Mouse (Mus musculus) urinary bladder, postnatal 14 days (tissue): ENCODE data around the gene Cir1.

ENCODE experiments used
- DNase-seq: peaks from one replicate; pipeline ENCODE4 v3.0.0; 2021; ENCODE audit warnings: low spot score

The Cir1 gene

GRCm38 (mm10) chr2:73301979-73302378 lies 10.5 kb downstream of the Cir1 start:
- no peak for DNase-seq

DNA sequence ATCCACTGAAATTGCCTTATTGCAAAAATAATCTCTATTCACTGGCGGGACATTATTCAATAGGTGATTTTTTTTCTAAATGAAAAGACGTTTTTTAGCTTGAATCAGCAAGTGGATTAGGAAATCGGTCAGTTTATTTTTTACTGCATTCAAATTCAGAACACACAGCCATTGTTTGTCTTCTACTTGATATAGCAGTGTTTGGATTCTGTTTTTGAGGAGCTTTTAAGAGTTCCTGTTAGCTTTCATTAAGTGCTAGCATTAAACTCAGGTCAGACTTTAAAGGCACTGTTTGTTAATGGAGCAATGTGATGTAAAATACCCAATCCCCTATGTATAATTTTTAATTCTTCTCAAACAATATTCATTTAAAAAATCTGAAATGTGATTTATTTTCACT lies 13.7 kb downstream of the Cir1 start:
- DNase-seq: no peak

- DNase-seq: no peak
These were observed 14.3 kb downstream of the Cir1 start for GRCm38 (mm10) chr2:73298154-73298553.

GRCm38 (mm10) chr2:73295023-73295422 lies 17.5 kb downstream of the Cir1 start:
- no peak for DNase-seq

- no peak for DNase-seq
These were observed 21.4 kb downstream of the Cir1 start for GRCm38 (mm10) chr2:73291130-73291529.

- DNase-seq: no peak
These were observed 26.9 kb downstream of the Cir1 start for GRCm38 (mm10) chr2:73285630-73286029.

DNA sequence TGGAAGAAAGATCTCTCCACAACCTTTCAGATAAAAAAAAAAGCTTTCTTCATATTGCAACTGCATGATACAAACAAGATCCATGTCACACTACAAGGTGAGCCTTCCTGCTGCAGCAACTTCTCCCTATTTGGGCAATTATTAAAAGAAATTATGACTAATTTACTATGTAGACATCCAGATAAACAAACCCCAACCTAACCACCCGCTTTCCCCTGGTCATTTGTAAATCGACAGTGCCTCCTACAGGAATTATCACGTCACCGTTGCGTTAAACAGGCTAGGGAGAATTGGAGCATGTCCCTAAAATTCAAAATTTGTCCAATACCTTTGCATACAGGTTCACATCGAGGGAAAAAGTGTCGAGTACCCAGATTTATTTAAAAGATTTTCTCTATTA lies 30.8 kb downstream of the Cir1 start:
- no peak for DNase-seq

- DNase-seq: no peak
These were observed 31.3 kb downstream of the Cir1 start for GRCm38 (mm10) chr2:73281048-73281661.

DNA sequence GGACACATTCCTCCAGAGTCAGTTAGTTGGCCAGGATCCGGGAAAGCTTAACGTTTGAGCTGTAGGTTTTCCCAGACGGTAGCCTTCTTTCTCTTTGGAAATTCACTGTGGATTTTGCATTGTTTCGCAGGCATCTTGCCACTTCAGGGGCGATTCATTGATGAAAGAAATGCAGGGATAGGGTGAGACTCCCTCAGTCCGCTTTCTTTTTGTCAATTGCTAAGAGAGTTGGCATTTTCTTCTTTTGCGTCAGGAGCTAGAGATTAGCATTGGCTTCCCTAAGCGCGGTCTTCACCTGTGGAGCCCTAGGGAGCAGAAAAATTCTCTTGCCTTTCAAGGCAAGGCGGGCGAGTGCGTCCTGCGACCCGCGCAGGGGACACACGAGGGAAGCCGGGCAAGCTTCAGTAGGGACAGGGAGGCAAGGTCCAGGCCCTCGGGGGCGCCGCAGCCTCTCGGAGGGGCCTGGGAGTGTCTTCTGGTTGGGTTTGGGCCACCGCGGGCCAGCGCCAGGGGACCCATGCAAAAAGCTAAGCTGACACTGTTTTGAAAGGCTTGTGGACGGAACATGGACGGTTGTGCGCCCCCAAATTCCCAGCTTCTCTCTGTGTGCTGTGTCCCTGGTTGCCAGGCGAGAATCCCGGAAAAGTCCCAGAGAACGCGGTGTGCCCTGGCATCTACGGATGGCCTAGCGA lies 32.0 kb downstream of the Cir1 start:
- no peak for DNase-seq

GRCm38 (mm10) chr2:73279271-73280038 lies 33.0 kb downstream of the Cir1 start:
- no peak for DNase-seq

DNA sequence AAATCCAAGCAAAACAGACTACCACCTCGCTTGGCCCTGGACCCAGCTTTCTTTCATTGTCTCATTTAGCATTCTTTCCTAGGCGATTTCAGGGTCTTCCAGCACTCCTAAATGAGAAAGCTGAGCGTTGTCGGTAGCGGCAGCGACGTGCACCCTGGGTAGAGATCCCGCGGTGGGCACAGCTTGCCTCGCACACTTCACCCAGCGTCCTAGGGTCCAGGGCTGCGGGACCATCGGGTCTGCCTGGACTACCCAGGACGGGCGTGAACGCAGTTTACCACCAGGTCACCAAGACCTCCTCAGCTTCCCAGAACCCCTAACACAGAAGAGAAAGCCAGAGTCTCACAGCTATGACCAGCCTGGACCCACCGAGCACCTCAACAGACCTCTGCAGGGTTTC lies 33.6 kb downstream of the Cir1 start:
- no peak for DNase-seq

DNA sequence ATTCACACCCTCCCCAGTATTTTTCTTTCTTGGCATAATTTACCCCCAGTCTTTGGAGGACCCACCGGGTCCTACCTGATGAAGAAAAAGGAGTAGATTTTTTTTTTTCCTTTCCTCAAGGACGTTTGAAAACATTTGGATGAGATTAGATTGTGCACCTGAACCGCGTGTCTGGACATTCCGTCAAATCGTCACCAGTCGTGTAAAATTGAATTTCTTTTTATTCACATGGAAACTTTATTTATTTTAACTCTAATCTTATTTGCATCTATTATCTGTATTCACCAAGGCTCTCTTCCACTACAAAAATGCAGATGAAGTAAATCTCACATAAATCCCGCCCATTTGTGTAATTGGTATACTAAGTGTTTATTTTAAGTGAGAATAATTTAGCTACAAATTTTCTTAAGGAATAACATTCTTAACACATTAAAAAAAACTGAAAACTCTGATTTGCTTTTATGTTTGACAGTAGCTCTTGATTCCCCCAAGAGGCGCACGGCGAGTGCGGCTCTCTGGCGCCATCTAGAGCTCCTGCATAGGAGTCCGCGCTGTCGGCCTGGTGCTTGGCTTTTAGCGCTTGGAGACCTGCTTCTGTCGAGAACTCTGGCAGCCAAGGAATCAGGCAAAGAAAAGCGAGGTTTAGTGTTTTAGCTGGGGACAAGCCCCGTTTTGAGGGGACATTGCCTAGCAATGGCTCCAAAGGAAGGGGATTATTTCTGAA lies 34.2 kb downstream of the Cir1 start:
- peak; percentile 90 for DNase-seq

DNA sequence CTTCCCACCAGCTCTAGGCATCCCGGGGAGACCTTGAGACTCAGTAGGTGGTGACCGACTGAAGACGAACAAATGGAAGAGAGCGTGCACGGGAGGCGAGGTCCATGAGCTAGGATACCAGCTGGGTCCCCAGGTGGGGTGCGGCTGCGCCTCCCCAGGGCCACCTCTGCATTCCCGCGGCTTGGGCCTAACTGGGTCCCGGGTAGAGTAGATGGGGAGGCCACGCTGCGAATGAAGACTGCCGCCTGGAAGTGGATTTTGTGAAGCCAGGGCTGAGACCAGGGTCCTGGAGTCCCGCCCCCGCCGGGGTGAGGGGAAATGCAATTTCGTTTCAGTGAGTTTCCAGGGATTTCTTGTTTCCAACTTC lies 34.8 kb downstream of the Cir1 start:
- DNase-seq: no peak

GRCm38 (mm10) chr2:73277021-73277708 lies 35.3 kb downstream of the Cir1 start:
- no peak for DNase-seq

- no peak for DNase-seq
These were observed 36.3 kb downstream of the Cir1 start for GRCm38 (mm10) chr2:73276141-73276571.

- no peak for DNase-seq
These were observed 37.0 kb downstream of the Cir1 start for GRCm38 (mm10) chr2:73275261-73276040.

- DNase-seq: peak; percentile 32
These were observed 38.2 kb downstream of the Cir1 start for GRCm38 (mm10) chr2:73274119-73274920.

DNA sequence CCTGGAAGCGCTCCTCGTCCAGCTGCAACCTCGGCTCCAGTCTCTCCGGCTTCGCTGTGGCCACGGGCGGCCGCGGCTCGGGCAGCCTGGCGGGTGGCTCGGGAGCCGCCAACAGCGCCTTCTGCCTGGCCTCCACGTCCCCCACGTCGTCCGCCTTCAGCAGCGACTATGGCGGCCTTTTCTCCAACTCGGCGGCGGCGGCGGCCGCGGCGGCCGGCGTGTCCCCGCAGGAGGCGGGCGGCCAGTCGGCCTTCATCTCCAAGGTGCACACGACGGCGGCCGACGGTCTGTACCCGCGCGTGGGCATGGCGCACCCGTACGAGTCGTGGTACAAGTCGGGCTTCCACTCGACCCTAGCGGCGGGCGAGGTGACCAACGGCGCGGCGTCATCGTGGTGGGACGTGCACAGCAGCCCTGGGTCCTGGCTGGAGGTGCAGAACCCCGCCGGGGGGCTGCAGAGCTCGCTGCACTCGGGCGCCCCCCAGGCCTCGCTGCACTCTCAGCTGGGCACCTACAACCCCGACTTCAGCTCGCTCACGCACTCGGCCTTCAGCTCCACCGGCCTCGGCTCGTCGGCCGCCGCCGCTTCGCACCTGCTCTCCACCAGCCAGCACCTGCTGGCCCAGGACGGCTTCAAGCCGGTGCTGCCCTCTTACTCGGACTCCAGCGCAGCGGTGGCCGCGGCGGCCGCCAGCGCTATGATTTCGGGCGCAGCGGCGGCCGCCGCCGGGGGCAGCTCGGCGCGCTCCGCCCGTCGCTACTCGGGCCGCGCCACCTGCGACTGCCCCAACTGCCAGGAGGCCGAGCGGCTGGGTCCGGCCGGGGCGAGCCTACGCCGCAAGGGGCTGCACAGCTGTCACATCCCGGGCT lies 39.0 kb downstream of the Cir1 start:
- no peak for DNase-seq
